Mouse (Mus musculus): ENCODE data around the gene Tctn1.

Tctn1 gene

GRCm38 (mm10) chr5:122263933-122264905 lies at the start of gene Tctn1:
Gene Tctn1, minus strand, starts transcription at chr5:122264460.
- peak; percentile 90 for DNase-seq

GRCm38 (mm10) chr5:122312942-122313684 lies 48.9 kb upstream of the Tctn1 start:
- DNase-seq: no peak

- DNase-seq: no peak
Measured at GRCm38 (mm10) chr5:122312346-122312745, 48.1 kb upstream of the Tctn1 start.

GRCm38 (mm10) chr5:122311692-122312091 lies 47.4 kb upstream of the Tctn1 start:
- DNase-seq: no peak

- DNase-seq: no peak
Measured at GRCm38 (mm10) chr5:122310699-122311098, 46.4 kb upstream of the Tctn1 start.

- no peak for DNase-seq
Measured at GRCm38 (mm10) chr5:122306536-122306935, 42.3 kb upstream of the Tctn1 start.

GRCm38 (mm10) chr5:122305472-122305871 lies 41.2 kb upstream of the Tctn1 start:
- no peak for DNase-seq

GRCm38 (mm10) chr5:122304541-122304940 lies 40.3 kb upstream of the Tctn1 start:
- no peak for DNase-seq

GRCm38 (mm10) chr5:122303937-122304336 lies 39.7 kb upstream of the Tctn1 start:
- DNase-seq: no peak

- no peak for DNase-seq
Measured at GRCm38 (mm10) chr5:122302810-122303745, 38.8 kb upstream of the Tctn1 start.

GRCm38 (mm10) chr5:122300071-122300518 lies 35.8 kb upstream of the Tctn1 start:
- DNase-seq: no peak

GRCm38 (mm10) chr5:122295113-122295935 lies 31.1 kb upstream of the Tctn1 start:
- DNase-seq: no peak

- DNase-seq: no peak
Measured at GRCm38 (mm10) chr5:122294219-122294735, 30.0 kb upstream of the Tctn1 start.

- DNase-seq: no peak
Measured at GRCm38 (mm10) chr5:122293131-122293530, 28.9 kb upstream of the Tctn1 start.

GRCm38 (mm10) chr5:122291553-122292339 lies 27.5 kb upstream of the Tctn1 start:
- no peak for DNase-seq

GRCm38 (mm10) chr5:122291149-122291548 lies 26.9 kb upstream of the Tctn1 start:
- DNase-seq: no peak

GRCm38 (mm10) chr5:122288147-122288811 lies 24.0 kb upstream of the Tctn1 start:
- DNase-seq: no peak

- no peak for DNase-seq
Measured at GRCm38 (mm10) chr5:122287026-122287425, 22.8 kb upstream of the Tctn1 start.

GRCm38 (mm10) chr5:122286191-122286590 lies 21.9 kb upstream of the Tctn1 start:
- DNase-seq: no peak

- no peak for DNase-seq
Measured at GRCm38 (mm10) chr5:122285767-122286150, 21.5 kb upstream of the Tctn1 start.
